Mouse (Mus musculus) lung, postnatal 36 days (tissue): ENCODE results near the gene Olfr1058.
"Not testable (repeated sequence)": the region's sequence is repeated elsewhere in the genome, so short reads cannot be mapped to it uniquely, and the experiment has no call there.

ENCODE experiments used
- DNase-seq: peaks from one replicate; pipeline ENCODE4 v3.0.0; 2022; ENCODE audit warnings: mixed read lengths

Olfr1058 gene

GRCm38 (mm10) chr2:86388461-86388860 is at the start of gene Olfr1058:
Gene Olfr1058, minus strand, starts transcription at chr2:86388561.
- not testable (repeated sequence) for DNase-seq

GRCm38 (mm10) chr2:86428511-86428910 is 40.1 kb upstream of the Olfr1058 start:
- DNase-seq = not testable (repeated sequence)

- not testable (repeated sequence) for DNase-seq
These were observed 38.3 kb upstream of the Olfr1058 start, which contains the start of gene Olfr1062 for GRCm38 (mm10) chr2:86426649-86427048. Gene Olfr1062, minus strand, starts transcription at chr2:86426749.

- no peak for DNase-seq
These were observed 25.6 kb upstream of the Olfr1058 start, which contains the start of gene Olfr1061 for GRCm38 (mm10) chr2:86413950-86414349. Gene Olfr1061, minus strand, starts transcription at chr2:86414050.

GRCm38 (mm10) chr2:86395114-86395513 is 6.8 kb upstream of the Olfr1058 start:
- DNase-seq = no peak

- no peak for DNase-seq
These were observed 10.1 kb downstream of the Olfr1058 start, which contains the start of gene Olfr1057 for GRCm38 (mm10) chr2:86378293-86378692. Gene Olfr1057, minus strand, starts transcription at chr2:86378393.

GRCm38 (mm10) chr2:86366342-86366741 is 22.0 kb downstream of the Olfr1058 start:
- DNase-seq = not testable (repeated sequence)

- DNase-seq = no peak
These were observed 26.0 kb downstream of the Olfr1058 start, which contains the start of gene Olfr1056 for GRCm38 (mm10) chr2:86362369-86362768. Gene Olfr1056, minus strand, starts transcription at chr2:86362469.

- not testable (repeated sequence) for DNase-seq
These were observed 36.6 kb downstream of the Olfr1058 start for GRCm38 (mm10) chr2:86351751-86352150.

- no peak for DNase-seq
These were observed 38.2 kb downstream of the Olfr1058 start, which contains the start of gene Olfr1055 for GRCm38 (mm10) chr2:86350184-86350583. Gene Olfr1055, minus strand, starts transcription at chr2:86350284.

- no peak for DNase-seq
These were observed 53.0 kb downstream of the Olfr1058 start, which contains the start of gene Olfr1054 for GRCm38 (mm10) chr2:86335333-86335732. Gene Olfr1054, minus strand, starts transcription at chr2:86335433.
